In genomic region chr1:118976596-118976995, GRCm38 (mm10) we compare ENCODE assay signal across 8 mouse cellular contexts.
DNase-seq lines count a peak whose midpoint lies in the region; ATAC-seq lines count a peak whose summit lies in the region.

No protein-coding gene starts in this region.

- peaks cover 2% of the 10 kb centered on the region for H3K4me1 ChIP-seq in liver, embryonic 11.5 days (replicated peaks; ENCODE audit: control insufficient read depth, insufficient read depth, low read length)
- H3K4me1 ChIP-seq in embryonic facial prominence, embryonic 13.5 days = peaks cover 48% of the 10 kb centered on the region

- peak; percentile 15 for DNase-seq in liver
- no peak for DNase-seq in liver, embryonic 11.5 days (ENCODE audit: low spot score)
- DNase-seq in heart, adult 8-10 months (ENCODE audit: low spot score) = peak; percentile 67
- peak; percentile 74 to 82 for DNase-seq in kidney, postnatal 4 days
- peak; percentile 86 for DNase-seq in ovary, adult 18-20 months (ENCODE audit: low spot score)
- no peak for DNase-seq in spleen, adult 12 weeks (ENCODE audit: low spot score)
- no peak for DNase-seq in embryo, embryonic 10 days (ENCODE audit: low spot score)

- ATAC-seq in liver, embryonic 11.5 days (replicated peaks; ENCODE audit: low FRiP score) = no peak
- no peak for ATAC-seq in embryonic facial prominence, embryonic 13.5 days (ENCODE audit: insufficient number of reproducible peaks, insufficient read depth, low FRiP score, low TSS enrichment, low read depth)

- no peaks in the 10 kb centered on the region for H3K27me3 ChIP-seq in liver, embryonic 11.5 days (replicated peaks; ENCODE audit: control insufficient read depth, insufficient read depth, low read length)
- no peaks in the 10 kb centered on the region for H3K27me3 ChIP-seq in embryonic facial prominence, embryonic 13.5 days

- no peak overlapping the region for H3K4me2 ChIP-seq in liver, embryonic 11.5 days
- no peak overlapping the region for H3K4me2 ChIP-seq in embryonic facial prominence, embryonic 13.5 days

- no peak overlapping the region for H3K9ac ChIP-seq in liver, embryonic 11.5 days (ENCODE audit: low read depth, low read length)
- H3K9ac ChIP-seq in embryonic facial prominence, embryonic 13.5 days = no peak overlapping the region

- 74% methylated on average over 9 of the region's 9 CpGs for WGBS in liver, embryonic 11.5 days
- 55% methylated on average over 9 of the region's 9 CpGs for WGBS in embryonic facial prominence, embryonic 13.5 days

- H3K9me3 ChIP-seq in liver, embryonic 11.5 days (ENCODE audit: control insufficient read depth, low read length) = no peaks in the 10 kb centered on the region
- no peaks in the 10 kb centered on the region for H3K9me3 ChIP-seq in embryonic facial prominence, embryonic 13.5 days

- H3K4me3 ChIP-seq in liver, embryonic 11.5 days (ENCODE audit: low read depth, low read length) = no peak overlapping the region
- H3K4me3 ChIP-seq in embryonic facial prominence, embryonic 13.5 days = no peak overlapping the region

- H3K36me3 ChIP-seq in liver, embryonic 11.5 days (ENCODE audit: control insufficient read depth, insufficient read depth, low read length) = no peaks in the 10 kb centered on the region
- peaks cover 35% of the 10 kb centered on the region for H3K36me3 ChIP-seq in embryonic facial prominence, embryonic 13.5 days

- H3K27ac ChIP-seq in liver, embryonic 11.5 days (ENCODE audit: low read depth, low read length) = no peak overlapping the region
- H3K27ac ChIP-seq in embryonic facial prominence, embryonic 13.5 days = peak overlapping the region; percentile 73

Comparison
In these comparisons a context has a peak if more than half of its experiments do, and no peak if none do; other contexts are left out.
1. DNase-seq: peak in liver (single experiment), heart, adult 8-10 months (single experiment), kidney, postnatal 4 days (2 of 2) and ovary, adult 18-20 months (single experiment); none in liver, embryonic 11.5 days (single experiment), spleen, adult 12 weeks (single experiment) and embryo, embryonic 10 days (single experiment).